Mouse (Mus musculus) CH12F3 (cell line): Measurements from ENCODE around the gene St3gal3.

Experiments
- in situ Hi-C: fragments of 300-500 bp; cut with MboI; formaldehyde crosslinking; loops from 2 replicates; pipeline ENCODE4 v1.14.3; 2020; ENCODE audit warnings: low sequenced_read_pairs

St3gal3 gene

DNA sequence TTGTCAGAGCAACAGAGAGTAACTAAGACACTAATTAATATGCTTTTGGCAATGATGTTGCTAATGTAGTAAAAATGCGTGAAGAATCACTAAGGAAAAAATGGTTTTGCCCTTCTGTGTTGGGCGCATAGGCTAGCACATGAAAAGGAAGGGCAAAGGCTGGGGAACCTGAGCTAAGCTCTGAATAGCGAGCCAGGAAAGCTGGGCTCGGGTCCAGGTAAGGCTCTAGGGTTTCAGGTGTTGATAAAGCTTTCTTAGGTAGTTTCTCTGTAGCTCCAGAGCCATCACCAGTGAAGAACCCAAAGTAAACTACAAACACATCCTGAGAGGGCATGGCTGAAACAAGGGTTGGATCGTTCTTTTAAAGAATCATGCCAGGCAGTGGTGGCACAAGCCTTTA is 6.8 kb upstream of the St3gal3 start:
- in situ Hi-C loops, result no loop called here

DNA sequence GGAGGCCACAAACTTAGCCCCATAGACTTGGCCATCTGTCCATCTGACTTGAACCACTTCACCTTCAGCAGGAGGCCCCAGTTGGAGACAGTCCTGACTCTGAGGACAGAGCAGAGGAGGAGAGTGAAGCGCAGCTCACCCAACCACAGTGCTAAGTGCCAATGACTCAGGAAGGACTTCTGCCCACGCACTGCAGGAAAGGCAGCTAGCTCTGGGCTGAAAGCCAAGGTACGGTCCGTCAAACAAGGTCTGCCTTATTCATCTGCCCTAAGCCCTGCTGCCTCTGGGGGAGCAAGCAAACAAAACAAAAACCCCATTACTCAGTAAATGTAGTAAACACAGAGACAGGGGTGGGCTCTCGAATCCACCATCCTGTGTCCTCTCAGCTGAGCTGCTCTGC is 4.2 kb upstream of the St3gal3 start:
- in situ Hi-C loops, result no loop called here

DNA sequence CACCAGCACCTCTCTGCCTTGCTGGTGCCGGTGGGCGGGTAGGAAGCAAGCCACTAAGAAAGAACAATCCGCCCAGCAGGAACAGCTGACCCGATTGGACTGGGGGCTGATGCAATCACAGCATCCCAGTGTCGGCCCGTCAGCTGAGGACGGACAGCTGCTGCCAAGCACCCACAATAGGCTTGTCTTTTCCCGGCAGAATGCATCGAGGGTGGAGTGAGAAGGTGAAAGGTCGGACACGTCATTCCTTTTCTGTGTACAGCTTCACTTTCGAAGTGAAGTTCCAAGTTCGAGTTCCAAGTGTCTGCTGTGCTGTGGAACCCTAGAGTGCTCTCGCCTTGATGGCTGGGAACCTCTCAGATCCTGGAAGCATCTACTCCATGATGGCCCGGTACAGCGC is 3.1 kb upstream of the St3gal3 start:
- in situ Hi-C loops, result no loop called here

DNA sequence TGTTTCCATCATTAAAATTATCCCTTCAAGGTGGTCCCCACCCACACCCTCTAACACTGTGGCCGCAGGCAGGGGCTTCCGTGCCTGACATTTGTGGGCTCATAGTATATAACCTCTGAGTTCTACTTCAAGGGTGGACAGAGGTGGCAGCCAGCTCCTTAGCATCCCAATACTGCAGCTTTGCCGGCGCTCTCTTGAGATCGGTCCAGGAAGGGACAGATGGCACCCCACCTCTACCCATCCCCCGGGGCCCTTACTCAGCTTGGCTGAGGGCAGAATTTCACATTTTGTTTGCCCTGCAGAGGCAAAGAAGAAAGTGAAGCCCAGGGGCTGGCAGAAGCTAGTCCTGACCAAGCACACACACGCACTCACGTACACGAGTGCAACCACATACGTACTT is 2.6 kb upstream of the St3gal3 start:
- in situ Hi-C loops, result no loop called here

DNA sequence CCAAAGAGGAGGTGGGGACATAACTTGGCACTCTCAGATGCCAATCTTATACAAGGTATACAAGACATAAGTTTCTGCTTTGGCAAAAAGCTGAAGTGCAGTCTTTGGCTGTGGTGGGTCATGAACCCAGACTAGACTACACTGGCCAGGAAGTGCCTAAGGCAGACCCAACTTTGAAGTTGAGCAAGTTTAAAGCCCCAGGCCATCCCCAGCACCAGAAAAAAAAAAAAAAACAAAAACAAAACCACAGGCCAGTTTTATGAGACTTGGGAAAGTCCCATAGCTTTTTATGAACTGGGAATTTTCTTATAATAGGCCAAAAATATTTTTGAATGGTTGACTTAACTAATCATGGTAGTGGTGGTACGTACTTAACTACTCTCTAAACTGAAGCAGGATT is 700 bp upstream of the St3gal3 start:
- in situ Hi-C loops, result no loop called here

DNA sequence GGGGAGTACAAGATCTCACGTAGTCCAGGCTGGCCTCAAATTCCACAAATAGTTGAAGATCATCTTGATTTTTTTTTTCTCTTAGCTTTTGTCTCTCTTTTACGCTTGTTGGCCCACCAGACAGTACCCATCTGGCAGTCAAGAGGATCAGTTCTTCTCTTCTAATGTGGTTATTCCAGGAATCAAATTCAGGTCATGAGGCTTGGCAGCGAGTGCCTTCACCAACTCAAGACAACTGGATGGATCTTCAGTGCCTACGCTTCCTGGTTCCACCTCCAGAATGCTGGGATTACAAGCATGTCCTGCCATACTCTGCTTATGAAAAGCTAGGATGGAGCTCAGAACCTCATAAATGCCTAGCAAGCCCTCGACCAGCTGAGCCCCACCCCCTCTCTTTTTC is 3.4 kb downstream of the St3gal3 start:
- in situ Hi-C loops, result no loop called here

DNA sequence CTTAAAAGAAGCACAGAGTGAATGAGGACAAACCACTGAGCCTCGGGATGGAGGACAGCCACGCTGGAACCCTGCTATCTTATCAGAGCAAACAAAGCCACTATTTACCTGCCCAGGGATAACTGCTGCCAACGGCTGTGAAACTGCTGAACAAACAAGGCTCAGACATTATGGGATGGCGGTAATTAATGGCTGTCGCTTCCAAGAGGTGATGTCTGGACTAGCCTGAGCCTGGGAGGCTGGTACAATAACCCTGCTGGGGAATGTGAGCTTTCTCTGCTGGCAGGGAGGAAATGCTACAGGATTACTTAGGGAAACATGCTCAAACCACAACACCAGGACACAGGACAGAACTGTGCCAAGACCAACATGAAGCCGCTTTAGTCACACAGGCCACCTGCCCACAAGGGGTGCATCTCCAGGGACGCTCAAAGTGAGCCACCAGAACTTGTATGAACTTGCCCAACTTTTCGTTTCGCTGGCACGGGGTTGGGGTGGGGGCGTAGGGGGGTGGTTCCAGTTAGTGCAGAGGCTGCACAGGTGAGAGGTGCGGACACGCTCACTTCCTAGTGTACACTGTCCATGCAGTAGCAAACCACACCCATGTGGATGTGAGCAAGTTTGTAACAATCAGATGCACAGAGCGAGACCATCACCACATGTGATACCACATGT is 11.5 kb downstream of the St3gal3 start:
- in situ Hi-C loops, result no loop called here

DNA sequence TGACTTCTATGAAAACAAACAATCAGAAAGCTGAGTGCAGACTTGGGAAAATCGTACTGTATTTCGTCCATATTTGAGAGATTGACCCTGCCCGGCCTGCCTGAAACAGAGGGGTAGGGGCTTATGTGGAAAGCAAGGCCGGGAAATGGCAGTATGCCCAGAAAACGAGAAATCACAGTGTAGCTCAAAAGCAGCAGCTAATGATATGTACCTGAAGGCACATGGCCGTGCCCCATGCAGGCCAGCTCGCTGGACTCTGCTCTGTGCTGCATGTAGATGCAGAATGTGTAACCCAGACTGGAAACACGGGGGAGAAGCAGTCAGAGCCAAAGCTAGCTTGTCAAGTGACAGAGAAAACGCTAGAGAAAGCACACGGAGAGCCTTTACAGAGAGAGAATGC is 12.6 kb downstream of the St3gal3 start:
- in situ Hi-C loops, result no loop called here

DNA sequence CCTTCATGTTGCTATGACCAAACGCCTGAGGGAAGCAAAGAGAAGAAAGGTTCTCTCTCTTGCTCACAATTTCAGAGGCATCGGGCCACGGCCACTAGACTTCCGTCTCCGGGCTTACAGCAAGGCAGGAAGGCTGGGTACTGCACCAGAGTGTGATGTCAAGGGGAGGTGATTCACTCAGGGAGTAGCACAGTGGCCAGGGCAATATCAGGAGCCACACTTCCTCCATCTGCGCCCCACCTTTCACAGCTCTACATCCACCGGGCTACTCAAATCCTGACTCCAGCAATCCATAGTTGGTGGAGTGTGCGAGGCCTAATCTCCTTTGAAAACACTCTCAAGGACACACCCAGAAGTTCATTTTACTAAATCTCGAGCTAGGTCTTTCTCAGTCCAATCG is 17.1 kb downstream of the St3gal3 start:
- in situ Hi-C loops, result no loop called here

DNA sequence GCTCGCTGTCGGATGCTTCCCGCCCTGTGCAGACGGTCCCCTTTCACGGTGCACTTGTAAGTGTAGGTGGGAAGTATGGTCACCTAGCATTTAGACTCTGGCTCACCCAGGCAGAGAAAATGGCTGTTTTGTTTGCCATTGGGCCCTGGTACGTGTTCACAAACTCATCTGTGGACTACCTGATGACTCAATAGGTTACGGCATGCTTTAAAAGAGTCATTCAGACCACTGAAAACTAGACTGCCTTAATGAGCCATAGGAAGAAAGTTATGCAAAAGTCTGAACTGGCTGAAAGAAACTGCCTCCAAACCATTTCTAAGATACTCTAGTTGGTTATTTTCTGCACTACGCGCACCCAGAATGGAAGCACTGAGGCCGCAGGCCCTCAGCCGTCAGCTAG is 18.6 kb downstream of the St3gal3 start:
- in situ Hi-C loops, result no loop called here

DNA sequence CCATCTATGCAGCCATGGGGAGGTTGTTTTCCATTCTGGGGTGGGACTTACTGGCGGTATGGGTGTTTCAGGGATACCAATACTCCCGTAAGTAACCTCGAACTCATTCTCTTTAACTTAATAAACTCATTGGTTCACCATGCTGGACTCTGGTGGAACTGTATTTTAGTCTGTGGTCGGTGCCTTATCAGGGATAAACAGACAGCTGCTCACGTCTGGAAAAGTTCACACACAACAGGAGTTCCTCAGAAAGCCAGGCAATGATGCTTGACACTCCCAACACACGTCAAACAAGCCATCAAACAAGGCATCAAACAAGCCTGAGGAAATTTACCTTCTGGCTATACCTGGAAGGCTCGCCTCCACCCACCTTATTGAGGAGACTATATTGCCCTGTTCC is 19.6 kb downstream of the St3gal3 start:
- in situ Hi-C loops, result no loop called here

DNA sequence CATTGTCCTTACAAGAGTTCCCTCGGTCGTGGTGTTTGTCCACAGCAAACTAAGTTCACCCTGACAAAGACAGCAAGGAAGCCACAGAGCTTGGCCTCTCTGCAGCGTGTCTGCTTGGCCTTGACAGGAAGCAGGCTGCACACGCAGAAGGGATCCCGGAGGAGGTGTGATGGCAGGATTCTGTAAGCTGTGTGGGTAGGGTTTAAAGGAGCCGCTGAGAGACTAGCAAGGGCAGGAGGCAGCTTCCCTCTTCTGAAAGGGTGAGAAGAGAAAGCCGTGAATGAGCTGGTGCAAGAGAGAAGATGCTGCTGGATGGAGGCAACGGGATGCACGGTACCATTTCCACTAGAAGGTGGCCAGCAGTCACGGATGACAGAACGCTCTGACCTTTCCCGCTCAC is 22.1 kb downstream of the St3gal3 start:
- in situ Hi-C loops, result no loop called here

DNA sequence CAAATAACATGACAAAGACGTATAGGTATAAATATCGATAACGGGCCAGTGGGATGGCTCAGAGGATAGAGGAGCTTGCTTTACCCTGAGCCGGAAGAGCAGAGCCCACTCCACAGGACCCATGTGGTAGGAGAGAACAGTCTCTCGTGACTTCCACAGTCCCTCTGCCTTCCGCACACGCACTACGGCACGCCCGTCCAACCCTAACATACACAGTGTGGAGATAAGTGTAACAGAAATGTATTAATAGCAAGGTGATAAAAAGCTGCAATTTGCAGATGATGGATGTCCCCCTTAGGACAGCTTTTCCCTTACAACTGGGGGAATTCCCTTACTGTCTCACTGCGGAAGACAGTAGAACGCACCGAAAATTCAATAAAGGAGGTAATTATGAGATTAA is 25.1 kb downstream of the St3gal3 start:
- in situ Hi-C loops, result no loop called here

DNA sequence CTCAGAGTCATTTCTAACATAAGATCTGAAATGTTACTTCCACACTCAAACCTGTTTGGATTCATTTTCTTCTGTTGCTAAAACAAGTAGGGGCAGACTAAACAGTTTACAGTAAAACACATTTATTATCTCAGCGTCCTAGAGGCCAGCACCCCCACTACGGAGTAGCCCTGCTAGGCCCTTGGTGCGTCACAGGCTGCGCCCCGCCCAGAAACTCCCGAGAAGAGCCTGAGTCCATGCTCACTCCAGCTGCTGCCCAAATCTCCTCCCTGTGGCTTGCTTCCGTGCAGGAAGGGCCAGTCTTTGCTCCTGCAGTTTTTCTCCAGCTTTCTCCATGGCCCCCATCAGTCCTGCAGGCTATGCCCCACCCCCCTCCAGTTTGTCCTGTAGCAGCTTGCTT is 25.9 kb downstream of the St3gal3 start:
- in situ Hi-C loops, result no loop called here

DNA sequence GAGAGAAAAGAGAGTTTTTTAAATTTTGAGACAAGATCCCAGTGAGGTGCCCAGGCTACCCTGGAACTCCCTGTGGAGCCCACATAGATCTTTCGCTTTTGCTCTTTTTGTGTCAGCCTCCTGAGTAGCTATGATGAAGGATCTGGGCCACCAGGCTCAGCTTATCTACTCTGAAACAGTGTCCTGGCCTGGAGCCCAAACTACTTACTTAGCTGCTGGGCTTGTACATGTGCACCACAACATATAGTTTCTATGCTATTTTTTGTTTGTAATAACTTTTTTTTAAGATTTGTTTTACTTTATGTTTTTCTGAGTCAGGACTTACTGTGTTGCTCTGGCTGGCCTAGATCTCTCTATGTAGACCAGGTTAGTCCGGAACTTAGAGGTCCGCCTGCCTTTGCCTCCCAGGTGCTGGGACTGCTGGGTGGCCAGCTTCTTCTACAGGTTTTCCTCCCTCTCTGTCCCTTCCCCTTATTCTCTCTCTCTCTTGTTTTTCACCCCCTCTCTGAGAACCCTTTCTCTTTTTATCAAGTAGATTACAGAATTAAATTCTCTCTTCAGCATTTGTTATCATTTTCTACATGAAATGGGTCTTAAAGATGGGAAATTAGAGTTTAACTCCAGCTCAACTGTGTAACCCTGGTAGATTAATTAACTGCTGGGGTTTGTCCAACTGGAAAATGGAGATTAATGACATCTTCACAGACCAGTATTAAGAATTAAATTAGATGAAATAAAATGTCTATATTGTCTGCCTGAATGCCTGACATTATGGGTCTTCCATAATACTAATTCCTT is 29.3 kb downstream of the St3gal3 start:
- in situ Hi-C loops, result no loop called here

DNA sequence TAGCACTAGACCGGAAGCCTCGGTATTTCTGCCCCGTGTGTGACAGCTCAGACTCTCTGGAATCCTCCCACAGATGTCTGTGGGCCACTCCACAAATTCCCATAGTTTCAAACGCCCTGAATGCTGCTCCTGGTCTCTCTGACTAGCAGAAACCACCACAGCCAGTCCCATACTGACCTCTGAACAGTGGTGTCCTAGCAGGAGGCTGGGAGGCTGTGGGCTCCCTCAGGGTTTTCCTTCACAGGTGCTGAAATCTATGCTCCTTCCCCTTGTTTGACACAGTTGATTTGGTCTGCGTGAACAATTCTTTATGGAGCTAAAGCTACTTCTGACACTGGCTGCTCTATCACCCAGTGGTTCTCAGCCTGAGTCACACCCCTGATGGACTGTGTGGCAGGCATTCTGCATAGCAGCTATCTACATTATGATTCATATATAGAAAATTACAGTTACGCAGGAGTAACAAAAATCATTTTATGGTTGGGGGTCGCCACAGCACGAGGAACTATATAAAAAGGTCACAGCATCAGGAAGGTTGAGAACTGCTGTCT is 31.4 kb downstream of the St3gal3 start:
- in situ Hi-C loops, result no loop called here

DNA sequence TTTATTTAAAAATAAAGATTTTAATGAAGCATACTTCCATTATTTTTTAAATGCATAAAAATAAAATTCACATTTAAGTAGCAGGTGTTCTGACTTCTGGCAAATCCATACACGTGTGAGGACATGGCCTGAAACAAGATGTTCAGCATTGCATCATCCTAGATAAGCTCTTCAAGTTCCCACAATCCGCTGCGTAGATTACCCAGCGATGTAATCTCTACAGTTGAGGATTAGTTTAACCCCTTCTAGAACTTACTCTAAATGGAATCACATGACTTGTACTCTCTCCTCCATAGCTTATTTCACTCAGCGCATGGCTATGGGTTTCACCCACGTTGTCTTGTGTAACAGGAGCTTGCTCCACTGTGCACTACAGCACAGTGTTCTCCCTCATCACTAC is 33.2 kb downstream of the St3gal3 start:
- in situ Hi-C loops, result no loop called here

DNA sequence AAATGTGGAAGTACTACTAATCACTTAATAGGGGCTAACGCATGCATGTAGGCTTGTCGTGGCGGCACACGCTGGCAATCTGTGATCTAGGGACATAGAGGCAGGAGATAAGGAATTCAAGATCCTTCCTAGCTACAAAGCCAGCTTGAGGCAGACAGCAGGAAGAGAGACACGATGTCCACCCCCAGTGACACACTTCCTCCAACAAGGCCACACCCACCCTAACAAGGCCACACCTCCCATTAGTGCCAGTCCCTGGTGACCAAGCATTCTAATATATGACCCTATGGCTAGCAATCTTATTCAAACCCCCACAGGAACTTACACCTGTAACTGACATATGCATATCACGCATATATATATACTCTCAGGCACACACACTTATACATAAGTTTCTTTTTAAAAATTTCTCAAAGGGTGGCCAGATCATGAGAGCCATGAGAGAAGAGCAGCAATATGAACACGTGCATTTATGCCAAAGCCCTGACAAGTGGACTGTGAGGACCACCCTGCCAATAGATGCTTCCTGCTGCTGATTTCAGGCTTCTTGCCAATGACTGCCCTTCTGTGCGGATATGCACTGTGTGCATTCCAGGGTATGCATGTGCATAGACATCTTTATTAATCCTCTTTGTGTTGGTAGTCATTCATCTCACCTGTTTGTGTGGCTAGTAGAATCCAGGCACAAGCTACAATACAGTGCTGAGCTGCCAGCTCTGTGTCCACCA is 34.9 kb downstream of the St3gal3 start:
- in situ Hi-C loops, result no loop called here

DNA sequence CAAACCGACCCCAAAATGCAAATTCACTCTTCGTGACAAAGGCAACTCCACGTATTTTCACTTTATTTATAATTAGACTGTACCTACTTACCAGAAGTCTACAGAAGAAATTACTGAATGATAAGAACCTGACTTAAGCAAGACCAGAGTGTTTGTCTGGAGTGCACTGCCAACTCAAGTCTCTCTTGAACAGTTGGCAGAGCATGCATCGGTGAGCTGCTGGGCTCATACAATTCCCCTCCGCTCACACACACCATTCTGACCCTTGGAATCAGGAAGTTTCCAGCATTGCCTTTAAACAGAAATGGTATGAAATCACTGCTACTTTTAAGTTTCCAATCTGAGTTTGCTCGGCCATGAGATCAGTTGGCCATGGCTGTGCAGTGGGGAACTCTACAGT is 36.1 kb downstream of the St3gal3 start:
- in situ Hi-C loops, result no loop called here

DNA sequence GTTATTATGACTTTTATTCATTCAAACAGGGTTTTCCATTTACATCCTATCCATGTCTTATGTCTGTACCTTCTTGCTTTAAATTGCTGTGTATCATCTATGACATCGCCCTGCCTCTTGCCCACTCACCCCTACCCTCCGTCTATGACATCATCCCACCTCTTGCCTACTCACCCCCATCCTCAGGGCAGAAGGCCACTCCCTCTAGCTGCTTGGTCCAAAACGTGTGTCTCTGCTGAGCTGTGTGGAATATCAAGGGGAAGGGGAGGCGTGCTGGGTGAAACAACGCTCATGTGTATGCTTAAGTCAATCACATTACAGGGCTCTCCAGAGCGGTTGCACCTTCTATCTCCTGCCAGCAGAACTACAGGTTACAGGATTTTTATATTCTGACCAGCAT is 38.6 kb downstream of the St3gal3 start:
- in situ Hi-C loops, result no loop called here

DNA sequence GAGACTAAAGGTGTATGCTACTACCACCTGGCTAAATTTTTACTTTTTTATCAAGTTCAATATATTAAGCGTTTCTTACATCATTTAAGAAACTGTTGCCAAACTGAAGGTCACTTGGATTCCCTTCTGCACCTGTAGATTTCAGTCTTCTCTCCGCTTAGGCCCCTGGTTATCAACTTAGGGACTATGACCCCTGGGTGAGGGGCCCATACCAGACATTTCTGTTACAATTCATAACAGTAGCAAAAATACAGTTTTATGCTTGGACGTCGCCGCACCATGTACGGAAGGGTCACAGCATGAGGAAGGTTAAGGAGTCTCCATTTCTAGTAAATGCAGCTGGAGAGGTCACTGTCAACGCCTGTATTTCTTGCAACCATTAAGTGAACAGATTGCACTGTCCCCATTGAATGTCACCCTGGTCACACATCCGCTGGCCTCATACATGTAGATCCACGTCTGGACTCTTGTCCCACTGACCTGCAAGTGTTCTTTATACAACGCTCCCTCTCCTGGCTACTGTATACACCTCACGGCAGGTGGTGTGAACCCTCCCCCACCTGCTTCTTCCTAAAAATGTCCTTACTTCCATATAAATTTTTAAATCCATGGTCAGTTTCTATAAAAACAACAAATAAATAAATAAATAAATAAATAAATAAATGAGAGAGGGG is 41.8 kb downstream of the St3gal3 start:
- in situ Hi-C loops, result no loop called here
